Mouse (Mus musculus): ENCODE results near the gene Smox.

DNA sequence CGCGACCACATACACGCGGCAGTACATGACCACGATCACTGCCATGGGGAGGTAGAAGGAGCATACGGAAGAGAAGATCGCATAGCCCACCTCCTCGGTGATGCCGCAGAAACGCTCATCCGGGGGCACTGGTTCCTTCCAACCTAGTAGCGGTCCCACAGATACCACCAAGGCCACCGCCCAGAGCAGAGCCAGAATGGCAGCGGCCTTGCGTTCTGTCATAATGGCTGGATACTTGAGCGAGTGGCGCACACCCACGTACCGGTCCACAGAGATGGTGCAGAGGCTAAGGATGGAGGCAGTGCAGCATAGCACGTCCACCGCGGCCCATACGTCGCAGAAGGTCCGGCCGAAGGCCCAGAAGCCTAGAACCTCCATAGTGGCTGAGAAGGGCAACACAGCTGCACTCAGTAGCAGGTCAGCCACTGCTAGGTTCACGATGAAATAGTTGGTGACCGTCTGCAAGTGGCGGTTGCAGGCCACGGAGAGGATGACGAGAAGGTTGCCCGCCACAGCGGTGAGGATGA, 70.1 kb downstream of the Smox start:
- TF ChIP-seq CTCF (IDR thresholded peaks at IDR 0.05; ENCODE audit: control insufficient read depth, insufficient read depth, low read length) (no peak), POLR2A (IDR thresholded peaks at IDR 0.05; ENCODE audit: borderline replicate concordance, control insufficient read depth, low read depth, low read length) (no peak; the same call in 1 of the 2 replicates)

Measured in bone marrow, adult 2 months (tissue).